Comparison of ENCODE assay signal across 8 mouse cellular contexts in the genomic region with DNA sequence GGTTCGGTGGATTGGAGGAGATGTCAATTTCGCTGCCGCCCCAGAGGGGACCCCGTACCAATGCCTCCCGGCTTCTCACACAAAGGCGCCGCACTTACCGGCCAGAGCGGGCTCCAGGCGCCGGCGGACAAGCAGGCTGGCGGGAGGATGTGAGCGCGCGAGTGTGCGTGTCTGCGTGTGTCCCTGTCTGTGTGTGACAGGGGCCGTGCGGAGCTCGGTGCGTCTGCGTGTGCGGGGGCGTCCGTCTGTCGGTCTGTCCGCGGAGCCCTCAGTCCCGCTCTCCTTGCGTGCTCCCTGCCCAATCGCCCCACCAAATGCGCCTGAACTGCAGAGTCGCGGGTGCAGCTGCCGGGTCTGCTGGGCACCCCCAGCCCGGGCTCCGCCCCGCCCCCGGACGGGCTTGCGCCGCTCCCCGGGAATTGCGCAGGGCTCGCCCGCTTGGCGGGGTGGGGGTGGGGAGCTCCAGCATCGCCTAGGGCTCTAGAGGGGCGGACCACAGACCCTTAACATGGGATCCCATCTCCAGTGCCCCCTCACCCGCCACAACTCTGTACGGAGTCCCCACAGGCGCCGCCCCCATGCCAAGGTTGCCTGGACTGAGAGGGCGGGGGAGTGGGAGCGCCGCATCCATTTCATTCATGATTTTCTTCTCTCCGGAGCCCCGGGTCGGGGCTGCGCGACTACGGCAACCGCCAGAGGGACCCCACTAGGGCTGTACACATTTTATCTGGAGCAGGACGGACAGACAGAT. TPM values are rescaled to one million over a fixed set of nuclear protein-coding genes. Genes with fewer than 3 reads are reported as not detected.
A peak's percentile ranks its signal among the peaks of the same experiment; 100 is the strongest.
DNase-seq lines count a peak whose midpoint lies in the region; ATAC-seq and TF ChIP-seq lines count a peak whose summit lies in the region.

No protein-coding gene starts in this region.

- WGBS in liver, embryonic 11.5 days: 2% methylated on average over 65 of the region's 65 CpGs
- 2% methylated on average over 64 of the region's 65 CpGs for WGBS in liver, postnatal 0 days (ENCODE audit: insufficient replicate concordance)

- no peak for TF ChIP-seq CTCF in liver, postnatal 0 days (IDR thresholded peaks at IDR 0.05; ENCODE audit: low read depth)

- peak; percentile 49 for DNase-seq in liver, embryonic 11.5 days (ENCODE audit: low spot score)
- no peak for DNase-seq in liver
- peak; percentile 45 for DNase-seq in cerebellum, adult 9-10 months
- DNase-seq in forelimb bud, embryonic 11.5 days (ENCODE audit: low read depth, low spot score): peak; percentile 24
- DNase-seq in kidney, postnatal 4 days: peak; percentile 58 to 74
- DNase-seq in liver, postnatal 0 days: no peak
- peak; percentile 70 for DNase-seq in right cerebral cortex, postnatal 14 days
- no peak for DNase-seq in urinary bladder, adult 2 months (ENCODE audit: low spot score)

- H3K4me1 ChIP-seq in liver, embryonic 11.5 days (replicated peaks; ENCODE audit: control insufficient read depth, insufficient read depth, low read length): no peaks in the 10 kb centered on the region
- H3K4me1 ChIP-seq in liver, postnatal 0 days (ENCODE audit: insufficient read depth): peaks cover 4% of the 10 kb centered on the region; the same call in 1 of the 2 replicates

- peak overlapping the region; percentile 77 for H3K4me2 ChIP-seq in liver, embryonic 11.5 days
- H3K4me2 ChIP-seq in liver, postnatal 0 days (ENCODE audit: low read depth, low read length): peak overlapping the region; percentile 70

- H3K9ac ChIP-seq in liver, embryonic 11.5 days (ENCODE audit: low read depth, low read length): no peak overlapping the region
- H3K9ac ChIP-seq in liver, postnatal 0 days (replicated peaks): no peak overlapping the region

- H3K27ac ChIP-seq in liver, embryonic 11.5 days (ENCODE audit: low read depth, low read length): no peak overlapping the region
- no peak overlapping the region for H3K27ac ChIP-seq in liver, postnatal 0 days (ENCODE audit: low read depth)

- peaks cover 55% of the 10 kb centered on the region for H3K27me3 ChIP-seq in liver, embryonic 11.5 days (replicated peaks; ENCODE audit: control insufficient read depth, insufficient read depth, low read length)
- peaks cover 43% of the 10 kb centered on the region for H3K27me3 ChIP-seq in liver, postnatal 0 days (ENCODE audit: insufficient read depth, low read length)

- H3K4me3 ChIP-seq in liver, embryonic 11.5 days (ENCODE audit: low read depth, low read length): peak overlapping the region; percentile 54
- H3K4me3 ChIP-seq in liver, postnatal 0 days (ENCODE audit: low read depth, low read length): peak overlapping the region; percentile 39

- no peaks in the 10 kb centered on the region for H3K9me3 ChIP-seq in liver, embryonic 11.5 days (ENCODE audit: control insufficient read depth, low read length)
- no peaks in the 10 kb centered on the region for H3K9me3 ChIP-seq in liver, postnatal 0 days (ENCODE audit: low read length)

- no peak for TF ChIP-seq EP300 in liver, postnatal 0 days (IDR thresholded peaks at IDR 0.05; ENCODE audit: low read depth)

- H3K36me3 ChIP-seq in liver, embryonic 11.5 days (ENCODE audit: control insufficient read depth, insufficient read depth, low read length): no peaks in the 10 kb centered on the region
- H3K36me3 ChIP-seq in liver, postnatal 0 days (replicated peaks; ENCODE audit: insufficient read depth, low read length): no peaks in the 10 kb centered on the region

- ATAC-seq in liver, embryonic 11.5 days (replicated peaks; ENCODE audit: low FRiP score): no peak; the same call in 1 of the 2 replicates
- no peak for ATAC-seq in liver, postnatal 0 days

RNA-seq across cellular contexts. Expression of a gene that starts 1.1 kb away (rescaled TPM):
- 0.10 and 0.55 TPM in 2 replicates for polyA plus RNA-seq in liver, embryonic 11.5 days (2014; fragmentation: Nextera tagmentation; extraction: Ambion mirVana)
- polyA plus RNA-seq in liver, postnatal 0 days (2015; fragmentation: Nextera tagmentation; extraction: Ambion mirVana): not detected in 2 replicates
- 0.08 and 0.24 TPM in 2 replicates for polyA plus RNA-seq in urinary bladder, adult 2 months (2012; rRNA removed)

Comparison
In these comparisons a context has a peak if more than half of its experiments do, and no peak if none do; other contexts are left out.
1. DNase-seq: peak in liver, embryonic 11.5 days (single experiment), cerebellum, adult 9-10 months (single experiment), forelimb bud, embryonic 11.5 days (single experiment), kidney, postnatal 4 days (2 of 2) and right cerebral cortex, postnatal 14 days (single experiment); none in liver (single experiment), liver, postnatal 0 days (single experiment) and urinary bladder, adult 2 months (single experiment).